Mouse (Mus musculus) stomach, embryonic 16.5 days (tissue): ENCODE measurements around the gene Phldb1. TPM values are rescaled to one million over a fixed set of nuclear protein-coding genes. Genes with fewer than 3 reads are reported as not detected.

Source experiments
- ATAC-seq: fragments of 200-750 bp; cut with Nextera tagmentation; 2 replicates; pipeline ENCODE4 v1.8.0; 2017; ENCODE audit warnings: moderate number of reproducible peaks, moderate TSS enrichment; ENCODE audit not compliant: insufficient read depth, low FRiP score
- H3K27ac ChIP-seq: fragments of 300-500 bp; sonication (generic); 2 replicates; pipeline ENCODE4 v1.5.1; 2014; ENCODE audit warnings: low read length
- H3K27me3 ChIP-seq: fragments of 300-500 bp; sonication (generic); 2 replicates; pipeline ENCODE4 v1.6.1; 2014; ENCODE audit warnings: low read length, control low read depth, mixed read lengths; ENCODE audit not compliant: control insufficient read depth, insufficient read depth
- H3K36me3 ChIP-seq: fragments of 300-500 bp; sonication (generic); 2 replicates; pipeline ENCODE4 v1.6.1; 2014; ENCODE audit warnings: low read length; ENCODE audit not compliant: control insufficient read depth, insufficient read depth
- H3K4me1 ChIP-seq: fragments of 300-500 bp; sonication (generic); 2 replicates; pipeline ENCODE4 v1.6.1; 2014; ENCODE audit warnings: low read length, control low read depth, mixed read lengths; ENCODE audit not compliant: control insufficient read depth, insufficient read depth
- H3K4me2 ChIP-seq: fragments of 300-500 bp; sonication (generic); 2 replicates; pipeline ENCODE4 v1.6.1; 2014; ENCODE audit warnings: low read depth, low read length, mixed read lengths
- H3K4me3 ChIP-seq: fragments of 300-500 bp; sonication (generic); replicated peaks from 2 replicates; pipeline ENCODE4 v1.5.1; 2014; ENCODE audit warnings: mild to moderate bottlenecking, low read length
- H3K9ac ChIP-seq: fragments of 300-500 bp; sonication (generic); 2 replicates; pipeline ENCODE4 v1.6.1; 2014; ENCODE audit warnings: low read length
- H3K9me3 ChIP-seq: fragments of 300-500 bp; sonication (generic); replicated peaks from 2 replicates; pipeline ENCODE4 v1.6.1; 2016; ENCODE audit warnings: low read length, control low read depth; ENCODE audit not compliant: control insufficient read depth
- WGBS: fragments of 180-500 bp; shearing (Covaris S2); extraction: QIAGEN DNeasy Blood & Tissue Kit; methylation state at CpG from one replicate; pipeline ENCODE4 v1.1.7; 2014; 5-methylcytosine and 5-hydroxymethylcytosine counted together
- polyA plus RNA-seq: library from polyadenylated mRNA; unstranded; fragments of >200 nt; fragmentation: Nextera tagmentation; extraction: Ambion mirVana; gene quantifications from 2 replicates; pipeline ENCODE4 v1.2.1, GENCODE M21; 2015

Phldb1 gene
- polyA plus RNA-seq, 1 experiment from 2014 or later = 24.5 TPM

DNA sequence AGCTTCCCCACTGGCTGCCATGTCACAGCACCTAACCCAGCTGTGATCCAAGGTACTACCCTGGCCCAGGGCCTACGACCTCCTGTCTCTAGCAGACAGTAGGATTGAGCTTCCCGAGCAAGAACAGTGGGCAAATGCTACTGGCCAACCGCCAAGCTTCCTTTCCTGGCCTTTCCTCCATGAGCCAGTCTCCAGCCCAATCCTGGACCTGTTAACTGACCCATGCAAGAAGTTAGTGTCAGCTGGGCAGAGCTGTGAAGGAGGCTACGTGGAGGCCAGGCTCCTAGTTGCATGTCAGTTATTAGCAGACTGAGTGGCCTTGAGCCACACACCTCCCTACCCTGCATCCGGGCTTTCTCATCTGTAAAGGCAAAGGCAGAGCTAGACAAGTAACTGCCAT lies 35.3 kb downstream of the Phldb1 start:
- no peak overlapping the region for H3K27ac ChIP-seq
- no peaks in the 10 kb centered on the region for H3K27me3 ChIP-seq
- H3K4me3 ChIP-seq = no peak overlapping the region
- ATAC-seq = no peak
- H3K9me3 ChIP-seq = no peaks in the 10 kb centered on the region
- no peak overlapping the region for H3K4me2 ChIP-seq
- no peak overlapping the region for H3K9ac ChIP-seq
- H3K36me3 ChIP-seq = no peaks in the 10 kb centered on the region
- WGBS = 81% methylated on average over 5 of the region's 5 CpGs
- no peaks in the 10 kb centered on the region for H3K4me1 ChIP-seq

DNA sequence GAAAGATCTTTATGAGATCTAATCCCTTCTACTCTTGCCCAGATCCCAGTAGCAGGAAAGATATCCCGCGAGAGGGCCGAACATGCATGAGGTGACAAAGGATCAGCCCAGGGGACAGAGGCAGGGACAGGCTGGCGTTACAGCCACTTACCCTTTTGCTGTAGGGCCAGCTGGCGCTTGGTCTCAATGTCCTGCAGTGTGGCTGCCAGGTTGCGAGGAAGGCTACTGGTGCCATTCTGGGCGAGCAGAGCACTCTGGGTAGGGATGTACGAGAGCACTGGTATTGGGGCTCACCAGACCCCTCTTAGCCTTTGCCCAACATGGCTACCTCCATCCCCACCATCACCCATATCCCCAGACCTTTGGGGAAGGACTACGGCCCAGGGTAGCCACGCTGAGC lies 35.8 kb downstream of the Phldb1 start:
- no peak overlapping the region for H3K27ac ChIP-seq
- H3K9ac ChIP-seq = no peak overlapping the region
- H3K36me3 ChIP-seq = no peaks in the 10 kb centered on the region; the same call in 1 of the 2 replicates
- ATAC-seq = no peak
- no peaks in the 10 kb centered on the region for H3K4me1 ChIP-seq
- H3K4me2 ChIP-seq = no peak overlapping the region
- H3K27me3 ChIP-seq = no peaks in the 10 kb centered on the region
- H3K4me3 ChIP-seq = no peak overlapping the region
- no peaks in the 10 kb centered on the region for H3K9me3 ChIP-seq
- 82% methylated on average over 10 of the region's 10 CpGs for WGBS

- H3K36me3 ChIP-seq = no peaks in the 10 kb centered on the region; the same call in 1 of the 2 replicates
- no peak overlapping the region for H3K4me2 ChIP-seq
- WGBS = 95% methylated on average over 16 of the region's 16 CpGs
- H3K27me3 ChIP-seq = no peaks in the 10 kb centered on the region
- no peak overlapping the region for H3K27ac ChIP-seq
- H3K9me3 ChIP-seq = no peaks in the 10 kb centered on the region
- no peak overlapping the region for H3K4me3 ChIP-seq
- H3K9ac ChIP-seq = no peak overlapping the region
- no peaks in the 10 kb centered on the region for H3K4me1 ChIP-seq
- no peak for ATAC-seq
Observed at GRCm38 (mm10) chr9:44697866-44698265, 37.1 kb downstream of the Phldb1 start.

DNA sequence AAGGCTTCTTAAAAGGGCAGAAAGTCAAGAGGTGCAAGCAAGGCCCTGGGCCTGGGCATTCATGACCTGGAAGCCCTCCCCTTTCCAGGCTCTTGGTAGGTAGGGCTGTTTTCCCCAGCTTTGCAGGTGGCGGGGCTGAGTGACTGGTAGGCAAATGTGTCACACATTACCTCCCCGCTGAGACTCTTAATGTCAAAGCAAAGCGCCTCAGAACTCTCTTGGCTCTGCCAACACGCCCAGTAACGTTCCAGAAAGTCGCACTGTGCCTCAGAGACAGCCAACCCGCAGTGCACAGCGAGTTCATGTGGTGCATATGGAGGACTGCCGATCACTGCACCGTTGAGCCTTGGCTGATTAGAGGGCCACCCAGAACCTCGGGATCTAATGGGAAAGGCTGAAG lies 41.9 kb downstream of the Phldb1 start:
- Histone ChIP-seq H3K9me3 (no peaks in the 10 kb centered on the region), H3K27ac (no peak overlapping the region), H3K27me3 (no peaks in the 10 kb centered on the region), H3K4me3 (no peak overlapping the region), H3K9ac (no peak overlapping the region), H3K4me2 (no peak overlapping the region), H3K4me1 (no peaks in the 10 kb centered on the region; the same call in 1 of the 2 replicates), H3K36me3 (peaks cover 4% of the 10 kb centered on the region; the same call in 1 of the 2 replicates)
- WGBS = 85% methylated on average over 11 of the region's 11 CpGs
- no peak for ATAC-seq

GRCm38 (mm10) chr9:44691671-44692520 lies 43.1 kb downstream of the Phldb1 start:
- Histone ChIP-seq H3K4me1 (no peaks in the 10 kb centered on the region; the same call in 1 of the 2 replicates), H3K27me3 (no peaks in the 10 kb centered on the region), H3K4me2 (no peak overlapping the region), H3K9ac (no peak overlapping the region), H3K36me3 (peaks cover 4% of the 10 kb centered on the region; the same call in 1 of the 2 replicates), H3K27ac (peak overlapping the region; percentile 49), H3K9me3 (no peaks in the 10 kb centered on the region), H3K4me3 (no peak overlapping the region)
- 58% methylated on average over 21 of the region's 21 CpGs for WGBS
- peak; percentile 59; the same call in 1 of the 2 replicates for ATAC-seq

DNA sequence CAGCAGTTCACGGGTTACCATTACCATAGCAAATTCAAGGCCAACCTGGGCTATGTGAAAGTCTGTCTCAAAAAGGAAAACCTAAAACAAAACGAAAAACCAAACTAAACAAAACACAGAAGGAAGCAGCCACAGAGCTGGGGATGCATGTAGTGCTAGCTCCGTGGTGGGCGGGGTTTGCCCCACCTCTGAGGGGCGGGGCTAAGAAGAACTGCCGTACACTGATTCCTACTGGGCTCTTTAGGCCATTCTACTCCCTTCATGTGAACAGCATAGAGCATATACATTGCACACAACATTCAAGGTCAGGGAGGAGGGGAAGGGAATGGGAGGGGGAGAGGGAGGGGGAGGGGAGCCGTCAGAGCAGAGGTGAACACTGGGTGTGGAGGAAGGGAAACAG lies 44.4 kb downstream of the Phldb1 start:
- Histone ChIP-seq H3K27me3 (no peaks in the 10 kb centered on the region), H3K27ac (no peak overlapping the region), H3K9ac (no peak overlapping the region), H3K4me3 (no peak overlapping the region), H3K9me3 (no peaks in the 10 kb centered on the region), H3K4me1 (peaks cover 4% of the 10 kb centered on the region; the same call in 1 of the 2 replicates), H3K4me2 (no peak overlapping the region), H3K36me3 (peaks cover 4% of the 10 kb centered on the region; the same call in 1 of the 2 replicates)
- peak; percentile 53; the same call in 1 of the 2 replicates for ATAC-seq
- 31% methylated on average over 7 of the region's 7 CpGs for WGBS

DNA sequence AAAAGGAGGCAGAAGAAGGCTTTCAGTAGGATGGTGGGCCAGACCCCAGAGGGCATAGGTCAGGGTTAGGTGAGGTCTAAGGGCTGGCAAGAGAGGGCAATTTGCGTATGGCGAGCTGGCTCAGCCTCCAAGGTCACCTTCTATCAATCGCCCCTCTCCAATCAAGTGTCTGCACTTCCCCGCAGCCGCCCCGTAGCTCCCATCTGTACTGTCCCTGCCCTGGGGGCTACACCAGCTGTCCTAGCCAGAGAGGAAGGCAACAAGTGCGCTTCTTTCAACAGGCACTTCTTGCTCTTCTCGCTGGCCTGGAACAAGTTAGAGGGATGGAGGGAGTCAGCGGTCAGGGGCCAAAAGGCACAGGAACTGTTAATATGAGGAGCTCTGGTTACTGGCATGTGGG lies 47.0 kb downstream of the Phldb1 start:
- Histone ChIP-seq H3K9me3 (no peaks in the 10 kb centered on the region), H3K9ac (no peak overlapping the region), H3K4me1 (peaks cover 7% of the 10 kb centered on the region; the same call in 1 of the 2 replicates), H3K27ac (no peak overlapping the region), H3K4me3 (no peak overlapping the region), H3K4me2 (no peak overlapping the region), H3K36me3 (peaks cover 4% of the 10 kb centered on the region; the same call in 1 of the 2 replicates), H3K27me3 (no peaks in the 10 kb centered on the region)
- 78% methylated on average over 9 of the region's 9 CpGs for WGBS
- ATAC-seq = no peak

GRCm38 (mm10) chr9:44686638-44687037 lies 48.4 kb downstream of the Phldb1 start:
- Histone ChIP-seq H3K4me2 (no peak overlapping the region), H3K9ac (no peak overlapping the region), H3K36me3 (peaks cover 4% of the 10 kb centered on the region; the same call in 1 of the 2 replicates), H3K27me3 (no peaks in the 10 kb centered on the region), H3K4me1 (peaks cover 7% of the 10 kb centered on the region; the same call in 1 of the 2 replicates), H3K4me3 (no peak overlapping the region), H3K27ac (peak overlapping the region; percentile 30; the same call in 1 of the 2 replicates), H3K9me3 (no peaks in the 10 kb centered on the region)
- 73% methylated on average over 5 of the region's 5 CpGs for WGBS
- no peak for ATAC-seq
